Mouse (Mus musculus) liver (tissue): Measurements from ENCODE around the gene Colq.
A peak's percentile ranks its signal among the peaks of the same experiment; 100 is the strongest.

Experiments
- DNase-seq: peaks from one replicate; pipeline ENCODE4 v3.0.0-alpha.2; 2020; ENCODE audit warnings: mixed read lengths

The Colq gene

GRCm38 (mm10) chr14:31574903-31575665, 16.1 kb downstream of the Colq start:
- no peak for DNase-seq

- DNase-seq, result no peak
Measured at GRCm38 (mm10) chr14:31572561-31573175, 18.5 kb downstream of the Colq start.

GRCm38 (mm10) chr14:31571419-31571818, 19.7 kb downstream of the Colq start:
- DNase-seq, result no peak

- DNase-seq, result peak; percentile 56
Measured at GRCm38 (mm10) chr14:31570131-31570951, 20.8 kb downstream of the Colq start.

- peak; percentile 36 for DNase-seq
Measured at GRCm38 (mm10) chr14:31569151-31569631, 22.0 kb downstream of the Colq start.

GRCm38 (mm10) chr14:31565478-31566212, 25.5 kb downstream of the Colq start:
- DNase-seq, result no peak

GRCm38 (mm10) chr14:31564452-31565179, 26.5 kb downstream of the Colq start:
- DNase-seq, result peak; percentile 11

- DNase-seq, result no peak
Measured at GRCm38 (mm10) chr14:31560886-31561285, 30.3 kb downstream of the Colq start.

- DNase-seq, result no peak
Measured at GRCm38 (mm10) chr14:31559216-31559615, 31.9 kb downstream of the Colq start.

GRCm38 (mm10) chr14:31557784-31558183, 33.4 kb downstream of the Colq start:
- no peak for DNase-seq

- no peak for DNase-seq
Measured at GRCm38 (mm10) chr14:31557273-31557672, 33.9 kb downstream of the Colq start.

GRCm38 (mm10) chr14:31556526-31557260, 34.5 kb downstream of the Colq start:
- no peak for DNase-seq

- DNase-seq, result no peak
Measured at GRCm38 (mm10) chr14:31555963-31556434, 35.1 kb downstream of the Colq start.

- DNase-seq, result no peak
Measured at GRCm38 (mm10) chr14:31555021-31555420, 36.1 kb downstream of the Colq start.

GRCm38 (mm10) chr14:31543885-31544442, 47.2 kb downstream of the Colq start:
- no peak for DNase-seq

GRCm38 (mm10) chr14:31537298-31537697, 53.8 kb downstream of the Colq start:
- DNase-seq, result no peak

GRCm38 (mm10) chr14:31532656-31533055, 58.5 kb downstream of the Colq start:
- no peak for DNase-seq

GRCm38 (mm10) chr14:31531506-31532148, 59.5 kb downstream of the Colq start:
- peak; percentile 26 for DNase-seq

GRCm38 (mm10) chr14:31530847-31531246, 60.3 kb downstream of the Colq start:
- no peak for DNase-seq
